Mouse (Mus musculus): ENCODE data around the gene Pik3r3. TPM values are rescaled to one million over a fixed set of nuclear protein-coding genes. Genes with fewer than 3 reads are reported as not detected.
A peak's percentile ranks its signal among the peaks of the same experiment; 100 is the strongest.

Pik3r3 gene
- total RNA-seq, 1 experiment from 2014 or later, result 17.7 TPM

GRCm38 (mm10) chr4:116220071-116220650, 1.3 kb upstream of the Pik3r3 start:
- no peak for DNase-seq

DNA sequence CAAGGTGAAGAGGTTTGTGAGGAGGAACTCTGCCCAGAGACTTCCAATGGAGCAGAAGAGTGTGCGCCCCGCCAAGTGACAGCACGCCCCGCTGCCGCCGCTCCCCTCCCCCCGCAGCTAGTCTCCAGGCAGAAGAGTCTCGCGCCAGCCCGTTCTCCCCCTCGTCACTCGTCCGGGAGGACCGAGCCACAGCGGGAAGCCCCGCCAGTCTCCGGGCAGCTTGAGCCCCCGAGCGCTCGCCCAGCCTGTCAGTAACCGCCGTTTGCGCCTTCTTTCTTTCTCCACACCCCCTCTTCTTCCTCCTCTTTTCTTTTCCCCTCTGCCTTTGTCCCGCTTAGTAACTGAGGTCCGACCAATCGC, 658 bp upstream of the Pik3r3 start:
- DNase-seq, result no peak

- peak; percentile 8 for DNase-seq
These were observed 801 bp downstream of the Pik3r3 start for GRCm38 (mm10) chr4:116221996-116222842.

GRCm38 (mm10) chr4:116222843-116223119, 1.4 kb downstream of the Pik3r3 start:
- DNase-seq, result no peak

DNA sequence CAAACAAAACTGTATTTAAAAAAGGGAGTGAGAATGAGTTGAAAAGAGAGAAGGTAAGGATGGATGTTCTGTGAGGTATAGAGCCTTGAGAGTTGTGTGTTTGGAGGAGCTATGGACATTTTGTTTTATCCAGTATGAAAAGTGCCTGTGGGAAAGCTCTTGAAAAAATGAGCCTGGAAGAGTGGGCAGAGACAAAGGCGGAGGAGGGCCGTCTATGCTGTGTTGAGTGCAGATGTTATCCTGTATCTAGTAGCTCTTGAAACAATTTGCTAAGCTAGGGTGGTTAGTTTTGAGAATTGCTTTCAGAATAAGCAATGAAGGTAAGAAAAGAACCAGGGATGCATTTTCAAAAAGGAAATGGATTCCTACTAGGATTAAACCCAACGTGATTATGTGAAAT, 22.0 kb downstream of the Pik3r3 start:
- no peak for DNase-seq

DNA sequence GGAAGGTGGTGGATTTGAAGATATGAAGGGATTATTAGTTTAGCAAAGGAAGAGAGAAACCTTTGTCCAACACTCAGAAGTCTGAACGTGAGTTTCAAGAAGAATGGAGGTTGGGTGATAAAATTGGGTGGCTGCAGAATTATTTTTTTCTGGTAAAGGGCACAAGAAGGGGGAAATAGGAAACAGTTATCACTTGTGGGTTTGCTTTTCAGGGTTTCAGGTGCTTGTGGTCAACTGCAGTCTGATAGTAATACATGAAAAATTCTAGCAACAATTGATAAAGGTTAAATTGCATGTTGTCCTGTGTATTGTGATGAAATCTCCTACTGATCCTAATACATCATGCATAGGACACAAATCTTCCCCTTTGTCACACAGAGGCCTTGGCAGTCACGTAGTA, 22.8 kb downstream of the Pik3r3 start:
- no peak for DNase-seq

DNA sequence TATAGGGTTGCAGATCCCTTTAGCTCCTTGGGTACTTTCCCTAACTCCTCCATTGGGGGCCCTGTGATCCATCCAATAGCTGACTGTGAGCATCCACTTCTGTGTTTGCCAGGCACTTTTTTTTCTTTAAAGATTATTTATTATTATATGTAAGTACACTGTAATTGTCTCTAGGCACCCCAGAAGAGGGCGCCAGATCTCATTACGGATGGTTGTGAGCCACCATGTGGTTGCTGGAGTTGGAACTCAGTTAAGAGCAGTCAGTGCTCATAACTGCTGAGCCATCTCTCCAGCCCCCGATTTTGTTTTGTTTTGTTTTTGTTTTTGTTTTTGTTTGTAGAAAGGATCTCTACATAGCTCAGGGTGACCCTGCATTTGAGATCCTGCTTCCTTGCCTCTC, 24.5 kb downstream of the Pik3r3 start:
- peak; percentile 51 for DNase-seq

DNA sequence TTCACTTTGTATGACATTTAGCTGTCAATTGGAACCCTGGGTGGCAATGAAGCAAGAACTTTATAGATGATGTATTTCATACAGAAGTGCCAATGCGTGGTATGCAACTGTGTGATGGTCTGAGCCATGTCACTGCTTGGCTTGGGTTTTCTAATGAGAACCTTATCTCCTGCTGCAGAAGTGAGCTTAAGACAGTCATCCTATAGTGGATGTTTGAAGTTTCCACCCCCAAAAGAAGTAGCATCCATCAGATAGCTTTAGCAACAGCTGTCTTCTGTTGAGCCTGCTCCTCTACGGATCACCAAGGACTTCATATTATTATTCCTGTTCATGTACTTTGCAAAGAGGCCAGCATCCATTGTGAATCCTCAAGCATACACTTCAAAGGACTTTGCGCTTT, 28.6 kb downstream of the Pik3r3 start:
- no peak for DNase-seq

- DNase-seq, result no peak
These were observed 46.8 kb downstream of the Pik3r3 start for GRCm38 (mm10) chr4:116268220-116268619.

- no peak for DNase-seq
These were observed 60.8 kb downstream of the Pik3r3 start for GRCm38 (mm10) chr4:116282211-116282610.

DNA sequence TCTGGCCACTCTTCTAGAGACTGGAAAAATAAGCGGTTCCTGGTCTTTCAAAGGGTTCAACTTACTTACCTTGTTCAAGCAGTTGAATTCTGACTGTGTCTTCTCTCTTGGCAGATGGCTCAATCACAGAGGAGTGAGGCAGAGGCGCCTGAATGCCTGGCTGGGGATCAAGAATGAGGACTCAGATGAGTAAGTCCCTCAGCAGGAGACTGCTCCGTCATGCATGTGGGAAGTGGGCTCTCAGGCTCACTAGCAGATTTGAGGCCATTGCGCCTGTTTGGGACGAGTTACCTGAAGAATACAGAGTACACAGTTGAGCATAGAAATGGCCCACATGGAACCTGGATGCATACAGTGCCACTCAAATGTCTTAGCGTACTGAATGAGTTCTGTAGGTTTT, 70.1 kb downstream of the Pik3r3 start:
- no peak for DNase-seq

GRCm38 (mm10) chr4:116293296-116293695, 71.9 kb downstream of the Pik3r3 start:
- DNase-seq, result no peak

DNA sequence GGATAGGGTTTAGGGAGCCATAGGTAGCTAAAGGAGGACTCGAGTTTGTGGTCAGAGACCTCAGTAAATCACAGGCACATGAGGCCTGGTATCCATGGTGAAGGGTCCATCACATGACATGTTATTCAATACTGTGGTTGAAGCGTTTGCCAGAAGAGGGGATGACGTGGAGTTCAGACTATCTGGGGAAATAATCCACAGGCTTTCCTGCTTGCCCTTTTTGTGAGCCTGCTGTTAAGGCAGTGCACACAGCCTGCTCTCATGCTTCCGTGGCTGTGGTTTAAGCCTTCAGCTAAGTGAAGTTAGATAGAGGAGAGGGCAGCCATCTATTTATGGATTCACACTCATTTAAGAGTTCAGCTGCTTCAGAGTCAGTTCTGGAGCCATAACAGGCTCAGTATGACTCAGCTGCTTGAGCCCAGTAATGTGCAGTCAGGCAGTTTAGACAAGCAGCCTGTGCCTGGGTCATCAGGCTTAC, 79.5 kb downstream of the Pik3r3 start:
- no peak for DNase-seq

- no peak for DNase-seq
These were observed 83.1 kb downstream of the Pik3r3 start for GRCm38 (mm10) chr4:116304551-116304950.

DNA sequence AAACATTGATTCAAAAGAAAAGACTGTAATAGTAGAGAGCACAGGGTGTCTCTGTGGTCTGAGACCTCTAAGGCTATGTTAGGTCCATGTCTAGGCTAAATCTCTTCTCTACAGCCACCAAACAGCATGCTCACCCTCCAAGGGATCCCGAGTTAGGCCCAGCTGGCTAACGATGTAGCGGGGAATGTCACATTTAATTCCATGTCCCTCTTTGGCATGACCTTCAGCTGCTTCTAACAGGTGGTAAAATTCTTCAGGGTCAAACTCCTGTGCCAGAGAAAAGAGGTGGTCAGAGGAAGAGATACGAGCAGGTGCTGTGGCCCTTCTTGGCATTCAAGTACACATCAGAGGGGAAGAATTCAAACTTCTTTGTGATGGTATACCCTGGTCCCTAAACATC, 96.2 kb downstream of the Pik3r3 start:
- DNase-seq, result no peak

DNA sequence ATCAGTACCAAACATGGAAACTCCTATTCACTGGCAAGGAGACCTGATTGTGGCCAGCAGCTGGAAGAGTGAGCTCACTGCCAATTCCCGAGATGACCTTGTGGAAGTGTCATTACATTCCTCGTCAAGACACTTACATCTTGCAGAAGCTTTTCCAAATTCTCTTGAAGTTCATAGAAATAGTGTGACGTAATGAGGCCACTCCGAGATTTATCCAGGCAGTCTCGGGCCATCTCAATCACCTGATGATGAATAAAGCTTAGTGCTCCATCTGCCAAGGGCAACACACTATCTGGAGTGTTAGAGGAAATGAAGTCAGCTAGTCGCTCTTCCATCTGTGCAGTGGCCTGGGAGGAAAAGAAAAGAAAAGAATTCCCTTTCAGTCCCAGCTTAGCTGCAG, 100.7 kb downstream of the Pik3r3 start:
- no peak for DNase-seq

GRCm38 (mm10) chr4:116329256-116329655, 107.8 kb downstream of the Pik3r3 start:
- DNase-seq, result no peak

GRCm38 (mm10) chr4:116336294-116336693, 114.9 kb downstream of the Pik3r3 start:
- no peak for DNase-seq

GRCm38 (mm10) chr4:116342119-116342518, 120.7 kb downstream of the Pik3r3 start:
- DNase-seq, result peak; percentile 39

DNA sequence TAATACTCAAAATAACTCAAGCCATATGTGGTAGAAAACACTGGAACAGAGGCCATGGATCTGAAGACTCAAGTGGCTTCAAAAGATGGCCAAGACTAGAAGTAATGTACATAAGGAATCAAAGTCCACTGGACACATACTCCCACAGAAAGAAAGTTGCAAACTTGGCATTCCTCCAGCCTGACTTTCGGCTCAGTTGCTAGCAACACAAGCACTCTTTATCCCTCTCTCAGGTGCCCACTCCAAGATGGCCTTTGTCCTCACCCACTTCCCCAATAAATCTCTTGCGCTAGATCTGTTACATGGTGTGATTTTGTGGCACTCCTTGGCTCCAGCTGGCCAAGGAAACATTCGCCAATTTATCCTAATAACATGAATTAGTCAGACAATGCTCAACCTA, 131.1 kb downstream of the Pik3r3 start:
- DNase-seq, result no peak

Data from adrenal gland, postnatal 25 days (tissue).